Mouse (Mus musculus) spleen, postnatal 14 days (tissue): ENCODE results near the gene Insc.

Experiments
- DNase-seq, 2 experiments: peaks; one replicate each; pipeline ENCODE4 v3.0.0; 2021 to 2022; ENCODE audit warnings: low spot score in 2 of 2

The Insc gene

DNA sequence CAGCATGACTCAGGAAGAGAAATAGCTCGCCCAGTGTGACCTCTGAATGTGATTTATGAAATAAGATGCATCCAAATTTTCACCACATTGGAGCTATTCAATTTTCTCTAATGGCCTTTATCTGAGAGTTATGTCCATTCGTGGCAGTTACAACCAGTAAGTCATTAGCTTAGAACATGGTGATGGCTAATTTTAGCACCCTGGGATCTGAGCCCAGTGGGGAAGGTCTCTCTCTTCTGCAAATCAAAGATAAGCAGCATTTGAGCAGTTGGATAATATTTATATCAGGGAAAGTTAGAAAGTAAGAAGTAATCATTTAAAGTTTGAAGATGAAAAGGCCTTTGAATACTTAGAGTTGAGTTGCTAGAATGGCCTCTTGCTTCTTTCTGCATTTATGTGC lies 19.2 kb downstream of the Insc start:
- DNase-seq = no peak

DNA sequence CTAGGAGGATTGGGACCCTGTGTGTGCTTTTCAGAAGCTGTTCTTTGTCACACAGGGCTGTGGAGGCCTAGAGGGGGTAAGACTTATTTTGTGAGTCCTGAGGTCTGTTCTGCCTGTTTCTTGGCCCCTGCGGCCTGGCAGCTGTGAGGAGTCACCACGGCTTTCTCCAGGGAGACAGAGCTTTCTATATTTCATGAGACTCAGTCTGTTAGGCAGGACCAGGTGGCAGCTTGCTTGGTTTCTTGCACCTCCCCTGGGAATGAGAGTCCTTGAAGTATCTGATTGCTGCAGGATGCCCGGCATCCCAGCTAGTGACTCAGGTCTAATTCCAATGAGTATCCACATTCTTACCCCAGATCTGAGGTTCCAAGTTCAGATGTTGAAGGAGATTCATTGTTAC lies 21.8 kb downstream of the Insc start:
- DNase-seq = no peak

DNA sequence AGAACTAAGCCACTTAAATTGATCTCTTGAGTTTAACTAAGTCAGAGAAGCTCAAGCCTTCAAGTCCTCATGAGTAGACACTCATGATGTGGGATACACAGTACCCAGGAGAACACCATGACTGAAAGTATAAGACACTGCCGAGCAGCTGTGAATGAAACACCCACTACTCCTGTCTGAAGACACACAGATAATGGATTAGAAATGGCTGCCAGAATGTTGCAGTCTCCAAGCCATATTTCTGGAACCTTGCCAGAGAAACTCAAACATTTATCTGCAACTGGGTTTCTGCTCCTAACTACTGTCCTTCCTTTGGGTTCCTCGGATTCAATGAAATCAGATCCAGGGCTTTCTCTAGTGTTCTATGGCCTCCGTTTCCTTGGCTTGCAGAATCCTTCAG lies 23.0 kb downstream of the Insc start:
- no peak for DNase-seq

DNA sequence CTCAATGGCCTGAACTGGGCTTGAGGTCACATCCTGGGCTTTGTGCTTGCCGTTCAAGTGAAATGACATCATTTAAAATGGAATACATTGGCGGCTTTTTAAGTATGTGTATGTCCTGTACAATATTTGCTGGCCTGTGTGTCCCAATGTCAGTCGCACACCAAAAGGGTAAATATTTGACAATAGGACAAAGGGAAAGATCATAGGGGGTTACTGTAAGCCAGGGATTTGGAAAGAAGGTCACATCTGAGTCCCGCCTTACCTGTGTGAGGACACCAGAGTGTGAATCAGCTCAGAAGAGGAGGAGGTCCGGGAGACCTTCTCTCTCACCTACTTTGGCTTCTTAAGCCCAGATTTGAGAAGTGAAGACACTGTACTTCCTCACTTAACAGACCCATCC lies 25.0 kb downstream of the Insc start:
- no peak for DNase-seq

DNA sequence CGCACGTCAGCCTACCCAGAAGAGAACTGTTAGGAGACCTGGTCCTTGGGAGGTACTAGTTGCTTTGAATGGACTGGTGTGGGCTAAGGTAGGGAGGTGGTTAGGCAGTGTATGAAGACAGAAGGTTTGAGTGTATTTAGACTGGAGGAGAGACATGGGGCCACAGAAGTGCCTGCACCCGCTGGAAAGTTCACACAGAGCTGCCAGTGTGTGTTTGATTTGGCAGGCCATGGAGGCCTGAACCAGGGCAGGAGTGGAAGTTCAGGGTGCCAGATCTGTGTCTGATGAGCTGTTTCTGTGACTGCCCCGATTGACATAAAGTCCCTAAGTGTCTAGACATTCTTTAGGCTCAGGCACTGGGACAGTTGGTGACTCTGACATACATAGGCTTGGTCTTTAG lies 25.5 kb downstream of the Insc start:
- DNase-seq = no peak

DNA sequence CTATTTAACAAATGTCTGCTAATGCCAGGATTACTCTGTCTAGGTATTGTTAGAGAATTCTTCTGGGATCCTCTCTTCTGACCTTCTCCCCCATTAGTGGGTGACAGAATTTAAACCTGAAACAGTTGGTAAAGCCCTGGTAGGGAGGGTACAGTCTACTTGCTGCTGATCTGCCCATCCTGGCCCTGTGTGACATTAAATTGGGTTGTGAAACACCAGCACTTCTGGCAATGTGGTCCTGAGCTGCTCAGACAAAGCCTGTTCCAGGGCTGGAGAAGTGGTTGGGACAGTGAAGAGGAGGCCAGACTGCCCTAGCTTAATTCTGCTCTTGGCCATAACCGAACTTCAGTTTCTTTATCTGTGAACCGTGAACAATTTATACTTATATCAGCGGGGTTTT lies 27.1 kb downstream of the Insc start:
- no peak for DNase-seq

DNA sequence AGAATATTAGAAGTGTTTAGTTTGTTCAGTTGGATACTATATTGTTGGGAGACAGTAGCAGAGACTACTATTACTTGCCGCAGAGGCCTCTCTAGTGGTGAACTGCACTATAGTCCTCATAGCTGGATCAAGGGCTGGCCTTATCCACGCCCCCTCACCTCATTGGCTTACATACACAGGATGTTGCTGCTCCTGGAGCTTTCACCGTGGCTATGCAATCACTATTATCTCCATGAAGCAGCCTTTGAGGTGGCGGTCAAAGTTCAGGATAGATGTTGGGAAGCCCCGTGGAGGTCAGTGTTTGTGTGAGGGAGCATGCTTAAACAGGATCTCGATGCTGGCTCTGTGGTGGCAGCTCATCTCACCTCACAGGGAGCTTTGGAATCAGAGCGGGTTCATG lies 28.3 kb downstream of the Insc start:
- DNase-seq = no peak

DNA sequence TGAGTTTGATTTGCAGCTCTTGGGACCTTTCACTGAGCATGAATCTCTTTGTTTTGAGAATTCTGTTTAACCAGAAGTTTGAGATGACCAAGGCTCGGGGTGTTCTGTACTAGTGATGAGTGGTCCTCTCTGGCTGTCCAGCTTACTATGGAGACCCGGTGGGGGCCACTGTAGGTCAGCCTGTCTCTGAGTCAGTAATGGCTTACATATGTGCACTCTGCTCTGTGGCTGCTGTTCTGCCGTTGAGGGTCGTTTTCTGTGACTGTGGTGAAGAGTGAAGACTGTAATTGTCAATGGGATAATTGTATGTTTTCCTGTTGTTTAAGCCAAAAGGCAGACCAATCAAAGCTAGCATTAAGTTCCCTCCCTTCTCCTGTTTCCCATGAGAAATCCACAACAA lies 30.3 kb downstream of the Insc start:
- no peak for DNase-seq

DNA sequence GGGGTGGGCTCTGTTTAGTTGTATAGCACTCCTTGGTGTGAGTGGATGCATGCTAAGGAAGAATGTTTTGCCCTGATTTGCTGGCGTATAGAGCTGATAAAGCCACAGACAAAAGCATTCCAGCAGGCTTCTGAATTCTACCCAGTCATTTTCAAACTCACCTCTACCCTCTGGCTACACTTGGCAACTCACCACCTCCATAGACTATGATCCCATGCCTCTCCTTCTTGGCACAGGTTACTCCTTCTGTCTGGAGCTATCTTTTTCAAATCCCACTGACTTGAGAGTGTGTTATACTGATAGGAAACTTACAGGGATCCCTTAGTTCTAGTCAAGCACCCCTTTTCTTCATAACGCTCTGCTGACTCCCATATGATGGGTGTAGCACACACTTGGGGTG lies 32.4 kb downstream of the Insc start:
- no peak for DNase-seq

DNA sequence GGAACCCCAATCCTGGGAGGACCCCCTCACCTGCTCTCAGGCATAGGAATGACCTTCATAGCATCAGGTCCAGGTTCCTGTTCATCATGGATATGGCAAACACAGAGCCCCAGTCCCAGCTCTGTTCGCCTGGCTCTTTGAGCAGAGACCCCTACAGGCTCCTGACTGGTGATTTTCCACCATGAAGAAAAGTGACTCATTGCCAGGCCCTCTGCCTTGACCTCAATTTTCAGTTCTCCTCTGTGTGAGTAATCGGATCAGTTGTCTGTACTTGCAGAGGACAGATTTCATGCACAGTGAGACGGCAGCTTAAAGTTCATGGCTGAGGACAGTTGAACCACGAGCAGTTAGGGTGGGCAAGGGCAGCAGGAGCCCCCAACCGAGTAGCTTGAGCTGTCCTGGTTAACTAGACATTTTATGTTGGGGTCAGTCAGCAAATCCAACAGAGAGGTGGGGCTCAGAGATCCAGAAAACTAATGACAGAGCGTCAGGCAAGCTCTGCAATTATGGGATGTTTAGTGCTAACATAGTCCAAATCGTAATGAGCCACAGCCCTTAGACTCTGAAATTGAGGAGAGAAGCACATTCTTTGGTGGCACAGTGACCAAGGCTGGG lies 34.8 kb downstream of the Insc start:
- no peak for DNase-seq

DNA sequence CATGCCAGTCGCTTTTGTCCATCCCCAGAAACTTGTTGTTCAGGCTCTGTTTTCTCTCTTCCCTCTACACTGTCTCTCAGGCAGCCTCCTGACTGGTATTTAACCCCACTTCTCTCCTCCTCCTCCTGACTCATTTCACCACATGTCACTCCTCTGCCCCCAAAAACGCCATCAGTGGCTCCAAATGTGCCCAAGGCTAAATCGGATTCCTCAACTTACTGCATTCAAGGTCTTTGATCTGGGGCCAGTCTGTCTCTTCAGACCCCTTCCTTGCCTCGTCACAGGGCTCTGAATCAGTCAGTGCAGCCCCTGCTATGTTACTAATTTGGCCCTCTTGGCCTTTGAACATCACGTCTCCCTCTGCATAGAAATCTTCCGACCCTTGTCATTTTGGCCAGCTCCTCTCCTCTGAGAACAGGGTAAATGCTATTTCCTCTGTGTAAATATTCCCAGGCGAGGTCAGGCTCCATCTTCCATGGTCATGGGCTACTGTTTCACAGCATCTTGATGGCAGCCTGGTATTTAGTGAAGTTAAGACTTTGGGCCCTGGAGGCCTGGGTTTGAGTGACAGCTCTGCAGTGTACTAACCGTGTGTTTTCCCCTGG lies 35.7 kb downstream of the Insc start:
- no peak for DNase-seq

DNA sequence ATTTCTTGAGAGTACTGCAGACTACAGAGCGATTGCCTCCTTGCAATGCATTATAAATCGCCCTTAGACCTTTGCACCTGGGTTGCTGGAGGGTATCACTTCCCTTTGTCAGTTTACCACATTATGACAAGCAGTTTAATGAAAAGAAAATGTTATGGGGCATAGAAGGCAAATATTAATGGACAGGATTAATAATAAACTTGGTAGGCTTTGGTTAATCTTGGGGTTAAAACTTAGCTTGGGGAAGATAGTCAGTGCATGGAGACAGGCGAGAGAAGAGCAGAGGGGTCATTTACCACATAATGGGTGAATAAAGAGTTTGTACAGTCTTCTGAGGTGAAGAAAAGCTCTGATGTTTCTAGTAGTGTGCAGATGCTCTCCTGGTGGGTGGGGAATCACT lies 39.8 kb downstream of the Insc start:
- no peak for DNase-seq

DNA sequence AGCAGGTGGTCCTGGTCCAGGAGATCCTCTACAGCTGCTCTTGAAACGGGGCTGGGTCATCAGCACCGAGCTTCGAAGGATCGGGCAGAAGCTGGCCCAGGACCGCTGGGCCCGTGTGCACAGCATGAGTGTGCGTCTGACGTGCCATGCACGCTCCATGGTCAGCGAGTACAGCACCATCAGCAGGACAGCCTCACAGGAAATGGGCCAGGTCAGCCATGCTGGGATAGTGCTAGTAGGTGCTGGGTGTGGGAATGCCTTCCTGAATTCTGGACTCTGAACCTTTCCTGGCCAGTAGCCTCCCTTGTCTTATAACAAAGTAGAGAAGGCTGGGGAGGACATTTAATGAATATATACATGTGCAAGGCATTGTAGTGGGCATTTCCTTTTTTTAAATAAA lies 47.6 kb downstream of the Insc start:
- DNase-seq = no peak

DNA sequence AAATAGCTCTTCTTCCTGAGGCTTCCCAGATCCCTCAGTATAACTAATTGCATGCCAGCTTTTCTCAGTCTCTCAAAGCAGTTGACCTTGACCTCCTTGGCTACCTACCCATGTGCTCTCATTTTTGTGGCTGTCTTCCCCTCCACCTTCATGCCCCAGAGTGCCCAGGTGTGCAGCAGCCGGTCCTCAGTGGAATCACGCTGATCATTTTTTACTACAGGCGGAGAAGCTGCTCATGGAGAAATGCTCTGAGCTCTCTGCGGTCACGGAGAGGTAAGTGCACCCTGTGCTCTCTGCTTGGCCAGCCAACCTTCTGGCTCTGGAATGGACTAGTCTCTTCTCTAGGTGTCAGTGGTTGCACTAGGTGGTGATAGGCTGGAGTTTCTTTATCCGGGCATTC lies 48.5 kb downstream of the Insc start:
- no peak for DNase-seq

DNA sequence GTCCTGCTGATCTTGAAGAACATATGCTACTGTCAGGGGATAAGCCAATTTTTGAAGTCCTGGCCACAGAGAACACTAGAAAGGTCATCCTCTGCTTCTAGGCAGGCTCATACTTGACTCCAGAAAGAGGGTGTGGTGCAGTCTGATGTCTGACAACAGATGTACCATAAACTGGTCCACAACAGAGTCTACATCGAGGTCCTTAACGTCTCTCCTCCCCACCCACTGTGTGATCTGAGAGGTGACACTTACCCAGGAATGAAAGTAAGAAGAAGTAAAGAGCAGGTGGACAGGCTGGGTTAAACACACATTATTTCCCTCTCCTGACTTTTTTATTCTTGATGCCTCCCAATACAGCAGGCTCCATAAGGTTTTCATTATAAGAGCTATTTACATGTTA lies 50.9 kb downstream of the Insc start:
- no peak for DNase-seq

DNA sequence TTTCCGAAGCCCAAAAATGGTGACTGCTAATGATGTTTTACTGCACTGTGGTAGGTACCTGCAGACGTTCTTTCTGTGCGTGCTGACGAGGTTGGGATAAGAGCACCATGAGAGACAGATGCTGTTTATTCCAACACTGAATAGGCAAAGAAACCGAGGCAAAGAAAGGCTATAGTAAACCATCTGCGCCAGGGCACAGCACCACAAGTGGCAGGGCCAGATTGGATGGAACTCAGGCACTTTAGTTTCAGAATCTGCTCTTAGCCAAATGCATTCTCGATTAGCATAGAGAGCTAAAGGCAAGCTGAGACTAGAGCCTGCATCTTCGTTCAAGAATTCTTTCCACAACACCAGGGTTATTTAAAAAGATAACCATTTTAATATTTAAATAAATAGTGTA lies 59.1 kb downstream of the Insc start:
- DNase-seq = no peak

DNA sequence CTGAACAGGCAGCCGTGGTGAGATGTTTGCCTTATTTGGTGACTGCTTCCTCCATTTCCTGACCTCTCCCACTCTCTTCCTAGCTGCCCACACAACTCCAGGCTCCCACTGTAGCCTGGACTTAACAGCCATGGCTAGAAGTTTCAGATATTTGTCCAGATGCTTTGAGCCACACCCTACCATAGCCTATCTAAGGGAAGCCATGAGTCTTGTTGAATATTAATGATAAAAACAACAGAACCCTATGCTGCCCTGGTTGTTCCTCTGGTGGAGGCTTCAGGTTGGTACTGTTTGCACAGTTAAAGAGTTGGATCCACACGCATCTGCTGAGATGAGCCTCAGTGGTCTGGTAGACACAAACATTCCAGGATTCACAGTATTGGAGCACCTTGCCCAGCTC lies 61.8 kb downstream of the Insc start:
- DNase-seq = no peak

DNA sequence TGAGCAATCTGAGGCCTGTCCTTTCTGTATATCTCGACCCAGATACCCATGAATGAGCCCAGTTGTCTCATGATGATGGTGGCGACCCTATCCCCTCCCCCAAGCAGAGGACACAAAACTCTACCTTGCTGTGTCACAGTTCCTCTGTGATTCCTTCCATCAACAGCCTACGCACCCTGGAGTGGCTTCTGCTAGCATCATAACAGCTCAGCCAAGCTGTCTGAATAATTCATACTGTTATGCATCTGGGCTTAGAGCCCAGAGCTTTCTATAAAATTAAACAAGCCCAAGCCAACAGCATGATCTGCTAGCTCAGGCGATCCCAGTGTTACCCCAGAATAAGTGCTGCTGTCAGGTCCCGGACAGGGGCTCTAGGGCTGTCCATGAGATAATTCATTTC lies 63.8 kb downstream of the Insc start:
- DNase-seq = no peak

DNA sequence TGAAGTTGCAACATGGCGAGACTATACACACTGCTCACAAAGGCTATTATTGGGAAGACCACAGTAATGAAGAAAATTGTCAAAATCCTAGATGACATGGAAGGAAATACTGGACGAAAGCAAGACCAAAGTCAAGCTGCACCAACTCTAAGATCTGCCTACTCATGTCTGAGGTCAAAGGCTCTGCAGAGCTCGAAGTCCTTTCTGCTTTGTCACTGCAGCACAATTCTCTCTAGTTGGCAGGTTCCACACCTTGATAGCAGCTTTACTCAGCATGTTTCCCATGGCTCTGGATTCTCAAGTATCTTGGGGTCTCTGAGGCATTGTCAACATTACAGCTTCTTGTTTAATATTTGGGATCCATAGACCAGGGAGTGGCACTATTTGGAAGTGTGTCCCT lies 64.8 kb downstream of the Insc start:
- DNase-seq = no peak

DNA sequence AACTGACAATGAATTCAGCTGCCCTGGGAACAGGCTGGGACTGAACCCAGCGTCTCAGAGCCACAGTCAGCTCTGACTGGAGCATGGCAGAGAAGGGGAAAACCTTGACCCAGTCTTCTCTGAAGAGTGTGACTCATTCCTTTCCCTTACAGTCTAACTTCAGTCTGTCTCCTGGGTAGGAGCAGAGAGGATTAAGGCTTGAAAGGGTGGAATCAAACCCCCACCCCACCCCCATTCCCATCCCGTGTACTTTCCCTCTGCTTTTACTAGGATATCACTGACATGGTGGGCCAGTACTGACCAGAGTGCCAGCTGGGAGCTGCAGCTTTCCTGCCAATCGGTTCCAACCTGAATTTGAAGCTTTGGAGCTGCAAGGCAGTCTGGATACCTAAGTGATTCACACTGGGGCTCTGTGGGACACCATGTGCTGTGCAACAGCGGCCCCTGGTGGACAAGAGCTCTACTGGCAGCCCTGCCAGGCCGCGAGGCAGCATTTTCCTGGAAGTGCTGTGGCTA lies 73.9 kb downstream of the Insc start:
- DNase-seq = peak; percentile 43 to 56

DNA sequence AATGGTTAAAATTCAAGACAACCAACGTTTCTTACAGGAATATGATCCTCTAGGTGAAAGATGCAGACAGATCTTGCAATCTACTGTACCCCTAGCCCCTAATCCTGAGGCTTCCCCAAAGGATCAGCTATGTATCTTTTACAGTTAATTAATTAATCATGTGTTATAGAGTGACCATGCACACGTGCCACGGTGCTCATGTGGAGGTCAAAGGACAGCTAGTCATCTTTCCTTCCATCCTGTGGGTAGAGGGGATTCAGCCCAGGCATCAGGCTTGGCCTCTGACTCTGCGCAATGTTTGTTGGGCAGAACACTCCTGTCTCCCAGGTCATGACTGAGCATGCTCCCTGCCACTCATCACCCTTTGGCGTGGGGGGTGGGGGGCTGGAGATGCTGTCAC lies 74.4 kb downstream of the Insc start:
- no peak for DNase-seq

DNA sequence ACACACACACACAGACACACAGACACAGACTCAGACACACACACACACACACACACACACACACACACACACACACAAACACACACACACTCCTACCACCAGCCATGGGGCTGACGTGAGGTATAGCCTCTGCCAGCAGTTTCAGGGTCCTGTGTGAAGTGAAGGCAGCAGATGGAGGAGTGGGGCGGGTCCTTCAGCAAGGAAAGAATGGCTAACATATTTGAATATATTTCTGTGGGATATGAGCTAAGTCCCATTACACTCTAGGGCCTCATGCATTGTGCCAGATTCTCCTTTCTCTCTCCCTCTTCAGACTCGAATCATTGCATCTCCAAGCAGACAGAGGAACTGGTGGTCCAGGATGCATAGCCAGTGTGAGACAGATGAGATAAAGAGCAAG lies 74.9 kb downstream of the Insc start:
- DNase-seq = no peak

DNA sequence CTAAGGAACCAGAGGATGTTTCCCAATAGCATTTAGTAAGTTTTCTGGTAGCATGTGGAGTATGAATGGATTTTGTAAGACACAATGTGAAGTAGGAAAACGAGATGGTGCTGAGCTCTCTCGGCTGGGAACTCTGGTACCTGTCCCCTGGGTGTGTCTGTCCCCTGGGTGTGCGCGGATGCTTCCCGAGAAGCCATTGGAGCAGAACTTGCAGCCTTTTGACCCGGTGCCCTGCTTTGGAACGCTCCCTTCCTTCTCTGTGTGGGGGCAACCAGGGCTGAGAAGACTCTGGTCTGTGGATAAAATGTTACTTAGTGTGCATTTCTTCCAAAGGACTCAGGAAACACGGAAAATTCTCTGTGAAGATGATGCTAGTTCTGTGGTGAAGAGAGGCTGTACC lies 75.3 kb downstream of the Insc start:
- DNase-seq = no peak

DNA sequence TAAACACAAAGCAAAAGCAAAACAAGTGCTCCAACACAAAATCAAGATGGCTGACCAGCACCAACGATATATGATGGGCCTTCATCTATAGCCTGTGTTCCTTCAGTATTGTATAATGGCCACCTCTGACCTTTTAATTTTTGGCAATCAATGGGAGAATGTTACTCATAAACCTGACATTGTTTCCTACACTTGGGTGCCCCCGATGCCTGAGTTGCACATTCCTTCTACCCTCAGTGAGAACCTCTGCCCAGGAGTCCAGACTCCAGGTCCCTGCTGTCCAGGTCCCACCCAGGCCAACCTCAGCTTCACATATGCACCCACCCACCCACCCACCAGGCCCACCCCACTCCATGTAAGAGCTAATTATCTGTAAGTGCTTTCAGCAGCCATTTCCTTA lies 79.2 kb downstream of the Insc start:
- DNase-seq = no peak
